Mouse (Mus musculus) liver, embryonic 14.5 days (tissue): ENCODE results near the gene Rras2.

Experiments
- CTCF ChIP-seq: IDR thresholded peaks from 2 replicates; pipeline ENCODE4 v1.5.1; 2016; ENCODE audit warnings: antibody characterized with exemption, low read depth, control low read depth
- EP300 ChIP-seq: IDR thresholded peaks from 2 replicates; pipeline ENCODE4 v1.6.1; 2016; ENCODE audit warnings: antibody characterized with exemption, low read depth

- TF ChIP-seq EP300: no peak
- TF ChIP-seq CTCF: no peak
These were observed 90.2 kb downstream of the Rras2 start for GRCm38 (mm10) chr7:114027406-114027805.
